Mouse (Mus musculus): ENCODE measurements around the gene Kdm4c.
"Not testable (repeated sequence)": the region's sequence is repeated elsewhere in the genome, so short reads cannot be mapped to it uniquely, and the experiment has no call there.

- TF ChIP-seq POLR2A (IDR thresholded peaks at IDR 0.05; ENCODE audit: low read depth, low read length); CTCF (IDR thresholded peaks at IDR 0.05; ENCODE audit: extremely low read depth, insufficient read depth, insufficient read length, insufficient replicate concordance): not testable (repeated sequence)
Measured at GRCm38 (mm10) chr4:74221780-74222179, 20.5 kb upstream of the Kdm4c start.

All from spleen, adult 2 months (tissue).